Mouse (Mus musculus) adrenal gland, adult (tissue): Measurements from ENCODE around the gene Hspb3.

Source experiments
- DNase-seq, 2 experiments: peaks; one replicate each; pipeline ENCODE4 v3.0.0; 2022 to 2023; ENCODE audit warnings: low spot score in 1 of 2; ENCODE audit not compliant: inconsistent age in 2 of 2

Hspb3 gene

GRCm38 (mm10) chr13:113638914-113639313 lies 24.6 kb downstream of the Hspb3 start:
- DNase-seq = peak in 1 of 2 experiments; percentile 65

GRCm38 (mm10) chr13:113635799-113636222 lies 27.7 kb downstream of the Hspb3 start:
- no peak for DNase-seq

- DNase-seq = no peak
These were observed 28.6 kb downstream of the Hspb3 start for GRCm38 (mm10) chr13:113634732-113635481.

GRCm38 (mm10) chr13:113632506-113632905 lies 31.0 kb downstream of the Hspb3 start:
- DNase-seq = no peak

DNA sequence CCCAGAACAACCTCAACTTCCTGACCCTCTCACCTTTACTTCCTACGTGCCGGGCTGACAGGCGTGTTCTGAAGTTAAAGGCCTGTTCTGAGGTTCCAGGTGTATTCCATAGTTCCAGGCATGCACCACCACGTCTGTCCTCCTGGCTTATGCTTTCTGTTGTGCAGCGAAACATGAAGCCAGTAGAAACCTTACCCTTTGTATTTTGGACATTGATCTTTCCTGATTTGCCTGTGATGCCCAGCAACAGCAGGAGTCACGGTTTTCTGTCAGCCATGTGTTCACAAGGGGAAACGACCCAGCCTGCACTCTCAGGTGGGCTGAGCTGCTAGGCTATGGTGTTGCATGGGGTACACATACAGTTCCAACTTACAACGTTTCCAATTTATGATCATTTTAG lies 35.9 kb downstream of the Hspb3 start:
- no peak for DNase-seq

DNA sequence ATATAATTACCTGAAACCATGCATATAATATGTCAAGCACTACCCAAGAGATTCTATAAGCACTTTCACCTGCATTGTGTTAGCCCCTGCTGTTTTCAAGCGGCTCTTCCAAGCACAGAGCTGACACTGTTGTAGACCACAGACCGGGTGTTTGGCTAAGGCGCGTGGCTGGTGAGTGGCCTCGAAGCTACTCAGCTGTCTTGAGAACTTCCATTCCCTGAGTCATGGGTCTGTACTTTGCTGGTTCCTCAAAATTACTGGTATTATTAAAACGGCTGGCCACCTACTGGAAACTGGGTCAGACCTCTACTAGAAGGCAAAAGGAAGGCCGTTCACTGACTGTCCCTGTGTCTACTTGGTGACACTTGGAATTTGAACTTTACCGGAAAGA lies 40.6 kb downstream of the Hspb3 start:
- peak in 1 of 2 experiments; percentile 16 for DNase-seq

GRCm38 (mm10) chr13:113622122-113622864 lies 41.2 kb downstream of the Hspb3 start:
- DNase-seq = peak in 1 of 2 experiments; percentile 15

DNA sequence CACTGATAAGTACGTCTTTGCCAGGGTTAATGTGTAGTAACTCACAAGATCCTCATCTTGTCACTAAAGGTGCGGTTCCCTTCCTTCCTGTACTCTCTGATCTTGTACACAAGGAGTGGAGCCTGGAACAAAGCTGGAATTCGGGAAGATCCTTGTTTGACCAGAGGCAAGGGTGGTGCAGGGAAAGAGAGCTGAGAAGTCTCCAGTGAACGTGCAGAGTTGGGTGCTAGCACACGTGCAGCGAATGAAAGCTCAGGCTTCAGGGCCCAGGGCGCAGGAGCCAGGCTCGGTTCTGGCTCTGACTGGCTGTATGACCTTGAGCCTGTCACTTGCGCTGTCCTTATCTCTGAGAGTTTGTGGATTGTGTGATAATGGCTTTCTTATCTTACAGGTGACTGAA lies 44.5 kb downstream of the Hspb3 start:
- peak; percentile 29 to 72 for DNase-seq

GRCm38 (mm10) chr13:113617891-113618823 lies 45.3 kb downstream of the Hspb3 start, which contains the start of gene Snx18:
Snx18 (minus strand) TSS chr13:113618564.
- DNase-seq = peak; percentile 93 to 96

DNA sequence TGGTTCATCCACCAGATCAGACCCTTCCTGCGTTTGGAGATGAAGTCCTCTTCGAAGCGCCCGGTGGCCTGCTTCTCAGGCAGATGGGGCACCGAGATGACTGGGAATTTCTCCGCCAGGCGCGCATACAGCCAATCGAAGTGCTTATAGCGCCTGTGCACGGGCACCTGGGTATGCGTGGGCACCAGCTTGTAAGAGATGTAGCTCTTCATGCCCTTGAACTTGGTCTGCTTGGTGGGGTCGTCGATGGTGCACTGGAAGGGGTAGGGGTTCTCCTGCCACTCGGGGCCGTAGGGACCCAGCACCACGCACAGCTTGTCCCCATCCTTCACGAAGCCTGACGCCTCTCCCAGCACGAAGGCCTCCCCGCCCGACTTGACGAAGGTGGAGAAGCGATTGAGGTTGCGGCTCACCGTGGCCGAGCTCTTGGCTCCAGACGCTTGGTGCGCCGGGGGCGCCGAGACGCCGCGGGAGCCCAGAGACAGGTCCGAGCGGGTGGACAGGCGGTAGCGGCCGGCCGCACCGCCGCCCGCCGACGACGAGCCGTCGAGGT lies 46.1 kb downstream of the Hspb3 start:
- DNase-seq = peak; percentile 34 to 56

GRCm38 (mm10) chr13:113616751-113617337 lies 46.6 kb downstream of the Hspb3 start:
- peak; percentile 35 to 46 for DNase-seq

GRCm38 (mm10) chr13:113615971-113616671 lies 47.4 kb downstream of the Hspb3 start:
- peak in 1 of 2 experiments; percentile 80 for DNase-seq

- no peak for DNase-seq
These were observed 47.9 kb downstream of the Hspb3 start for GRCm38 (mm10) chr13:113615546-113615941.

GRCm38 (mm10) chr13:113614635-113615545 lies 48.6 kb downstream of the Hspb3 start:
- peak; percentile 82 to 91 for DNase-seq

DNA sequence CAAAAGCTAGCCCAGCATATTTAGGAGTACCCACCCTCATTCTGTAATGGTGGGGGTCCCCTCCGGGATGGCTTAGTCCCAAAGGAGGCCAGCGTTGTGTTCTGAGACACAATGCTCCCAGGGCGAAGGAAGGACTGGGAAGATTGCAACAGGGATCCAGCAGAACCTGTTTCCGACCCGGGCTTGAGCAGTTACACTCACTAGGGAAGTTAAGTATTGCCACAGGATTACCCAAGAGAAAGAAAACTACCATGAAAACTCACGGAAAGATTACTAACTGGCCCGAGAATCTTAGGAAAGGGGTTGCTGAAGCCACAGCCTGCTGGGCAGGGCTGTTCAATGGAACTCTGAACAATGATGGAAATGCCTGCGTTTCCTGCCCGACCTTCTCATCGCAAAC lies 49.6 kb downstream of the Hspb3 start:
- DNase-seq = peak in 1 of 2 experiments; percentile 51

GRCm38 (mm10) chr13:113613341-113613740 lies 50.1 kb downstream of the Hspb3 start:
- no peak for DNase-seq
